Mouse (Mus musculus): ENCODE measurements around the gene Tob2.

- no peak for TF ChIP-seq CTCF (IDR thresholded peaks at IDR 0.05; ENCODE audit: low read depth)
- TF ChIP-seq EP300 (IDR thresholded peaks at IDR 0.05; ENCODE audit: low read depth): no peak
Measured at GRCm38 (mm10) chr15:81845724-81846123, 12.9 kb downstream of the Tob2 start.

Data from heart, postnatal 0 days (tissue).